Mouse (Mus musculus): ENCODE data around the gene Fam83d. TPM values are rescaled to one million over a fixed set of nuclear protein-coding genes. Genes with fewer than 3 reads are reported as not detected.

Gene Fam83d
- polyA plus RNA-seq, 1 experiment from 2014 or later: 53.3 TPM

DNA sequence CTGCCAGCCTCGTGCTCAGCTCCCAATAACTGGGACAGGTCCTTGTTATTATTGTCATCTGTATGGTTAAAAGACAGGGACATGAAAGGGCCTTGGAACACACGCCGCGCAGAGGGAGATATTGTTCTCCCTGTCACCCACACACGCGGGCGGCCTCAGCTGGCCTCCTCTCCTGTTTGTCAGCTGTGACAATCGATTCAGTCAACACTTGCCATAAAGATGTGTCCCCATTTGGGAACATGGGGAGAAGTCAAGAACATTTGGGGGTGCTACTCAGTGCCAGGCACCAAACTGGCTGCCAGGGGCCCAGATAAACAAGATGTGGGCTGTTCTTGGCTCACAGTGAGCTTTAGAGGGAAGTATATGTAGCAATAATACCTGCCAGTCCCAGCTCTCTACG lies 18.5 kb upstream of the Fam83d start:
- Histone ChIP-seq H3K27me3 (no peaks in the 10 kb centered on the region), H3K36me3 (no peaks in the 10 kb centered on the region), H3K9ac (no peak overlapping the region), H3K4me1 (replicated peaks) (peaks cover 8% of the 10 kb centered on the region), H3K9me3 (replicated peaks) (no peaks in the 10 kb centered on the region), H3K4me2 (no peak overlapping the region), H3K4me3 (no peak overlapping the region), H3K27ac (no peak overlapping the region)
- 85% methylated on average over 9 of the region's 9 CpGs for WGBS
- no peak for ATAC-seq (replicated peaks; ENCODE audit: insufficient number of reproducible peaks, insufficient read depth, low FRiP score, low read depth)

DNA sequence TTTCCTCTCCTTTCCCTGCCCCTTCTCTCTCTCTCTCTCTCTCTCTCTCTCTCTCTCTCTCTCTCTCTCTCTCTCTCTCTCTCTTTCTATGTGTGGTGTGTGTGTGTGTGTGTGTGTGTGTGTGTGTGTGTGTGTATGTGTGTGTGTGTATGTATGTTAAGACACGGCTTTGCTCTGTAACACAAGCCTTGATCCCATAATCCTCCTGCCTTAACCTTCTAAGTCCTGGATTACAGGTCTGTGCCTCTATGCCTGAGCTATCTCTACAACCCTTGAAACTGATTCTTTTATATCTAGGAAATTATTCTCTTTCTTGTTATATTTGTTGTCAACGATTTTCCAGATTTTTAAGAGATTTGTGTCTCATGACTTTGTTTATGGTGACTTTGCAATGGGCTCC lies 7.7 kb upstream of the Fam83d start:
- no peaks in the 10 kb centered on the region for H3K27me3 ChIP-seq
- no peak overlapping the region for H3K27ac ChIP-seq
- ATAC-seq (replicated peaks; ENCODE audit: insufficient number of reproducible peaks, insufficient read depth, low FRiP score, low read depth): no peak
- no peaks in the 10 kb centered on the region for H3K4me1 ChIP-seq (replicated peaks)
- H3K9ac ChIP-seq: no peak overlapping the region
- WGBS: 55% methylated on average over 2 of the region's 2 CpGs
- no peaks in the 10 kb centered on the region for H3K36me3 ChIP-seq
- no peak overlapping the region for H3K4me2 ChIP-seq
- no peak overlapping the region for H3K4me3 ChIP-seq
- H3K9me3 ChIP-seq (replicated peaks): no peaks in the 10 kb centered on the region

DNA sequence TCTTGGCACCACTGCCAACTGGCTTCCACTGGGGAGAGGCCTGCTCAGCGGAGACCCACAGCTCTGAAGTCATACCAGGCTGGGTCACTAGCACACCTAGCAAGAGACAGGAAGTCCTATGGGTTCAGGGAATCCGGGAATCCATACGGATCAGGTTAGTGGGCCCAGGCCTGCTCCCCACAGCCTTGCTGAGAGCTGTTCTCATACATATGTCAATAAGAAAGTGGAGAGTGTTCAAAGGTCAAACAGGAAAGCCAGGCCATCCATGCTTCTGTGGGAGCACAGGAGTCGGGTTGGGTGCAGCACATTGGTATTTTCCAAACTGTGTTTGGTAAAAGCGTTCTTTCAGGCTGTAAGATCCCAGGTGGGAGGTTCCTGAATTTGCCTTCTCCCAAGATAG lies 5.6 kb upstream of the Fam83d start:
- 80% methylated on average over 5 of the region's 5 CpGs for WGBS
- no peak for ATAC-seq (replicated peaks; ENCODE audit: insufficient number of reproducible peaks, insufficient read depth, low FRiP score, low read depth)
- Histone ChIP-seq H3K4me1 (replicated peaks) (peaks cover 2% of the 10 kb centered on the region), H3K36me3 (no peaks in the 10 kb centered on the region), H3K9me3 (replicated peaks) (no peaks in the 10 kb centered on the region), H3K4me2 (no peak overlapping the region), H3K9ac (no peak overlapping the region), H3K27ac (no peak overlapping the region), H3K27me3 (no peaks in the 10 kb centered on the region), H3K4me3 (no peak overlapping the region)

GRCm38 (mm10) chr2:158768350-158768749 lies 457 bp downstream of the Fam83d start:
- Histone ChIP-seq H3K4me1 (replicated peaks) (peaks cover 49% of the 10 kb centered on the region), H3K36me3 (no peaks in the 10 kb centered on the region), H3K9ac (peak overlapping the region; percentile 74), H3K27ac (peak overlapping the region; percentile 85), H3K9me3 (replicated peaks) (no peaks in the 10 kb centered on the region), H3K4me3 (peak overlapping the region; percentile 85), H3K4me2 (peak overlapping the region; percentile 98), H3K27me3 (no peaks in the 10 kb centered on the region)
- peak; percentile 29; the same call in 1 of the 2 replicates for ATAC-seq (replicated peaks; ENCODE audit: insufficient number of reproducible peaks, insufficient read depth, low FRiP score, low read depth)
- under 1% methylated on average over 37 of the region's 37 CpGs for WGBS

GRCm38 (mm10) chr2:158768771-158769170 lies 878 bp downstream of the Fam83d start:
- Histone ChIP-seq H3K27ac (peak overlapping the region; percentile 85), H3K9ac (peak overlapping the region; percentile 74), H3K9me3 (replicated peaks) (no peaks in the 10 kb centered on the region), H3K36me3 (no peaks in the 10 kb centered on the region), H3K4me3 (peak overlapping the region; percentile 85), H3K4me2 (peak overlapping the region; percentile 98), H3K4me1 (replicated peaks) (peaks cover 49% of the 10 kb centered on the region), H3K27me3 (no peaks in the 10 kb centered on the region)
- 2% methylated on average over 5 of the region's 5 CpGs for WGBS
- no peak for ATAC-seq (replicated peaks; ENCODE audit: insufficient number of reproducible peaks, insufficient read depth, low FRiP score, low read depth)

DNA sequence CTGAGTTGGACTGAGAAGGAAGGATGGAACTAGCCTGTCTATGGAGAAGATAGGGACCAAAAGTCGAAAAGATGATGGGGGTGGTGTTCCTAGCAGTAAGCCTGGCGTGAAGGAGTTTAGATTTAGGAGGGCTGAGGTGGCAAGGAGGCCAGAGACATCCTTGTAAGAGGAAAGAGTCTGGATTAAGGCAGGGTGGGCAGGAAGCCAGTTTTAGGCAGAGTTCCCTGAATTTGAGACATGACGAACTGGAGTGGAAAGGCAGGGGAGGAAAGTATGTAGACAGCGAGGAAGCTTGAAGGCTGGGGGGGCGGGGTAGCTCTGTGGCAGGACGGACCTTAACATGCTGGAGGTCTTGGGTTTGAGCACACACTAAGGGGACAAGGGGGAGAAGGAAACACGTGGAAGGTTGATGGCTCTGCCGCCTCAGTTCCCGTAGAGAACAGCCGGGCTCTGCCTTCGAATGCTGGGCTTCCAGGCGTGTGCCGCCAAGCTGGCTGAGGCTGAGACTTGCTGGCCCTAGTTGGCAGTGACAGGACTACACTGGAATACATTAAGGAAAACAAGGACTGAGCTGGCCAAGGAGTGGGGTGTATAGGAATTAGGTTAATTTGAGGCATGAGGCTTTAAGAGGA lies 2.3 kb downstream of the Fam83d start:
- 23% methylated on average over 13 of the region's 13 CpGs for WGBS

DNA sequence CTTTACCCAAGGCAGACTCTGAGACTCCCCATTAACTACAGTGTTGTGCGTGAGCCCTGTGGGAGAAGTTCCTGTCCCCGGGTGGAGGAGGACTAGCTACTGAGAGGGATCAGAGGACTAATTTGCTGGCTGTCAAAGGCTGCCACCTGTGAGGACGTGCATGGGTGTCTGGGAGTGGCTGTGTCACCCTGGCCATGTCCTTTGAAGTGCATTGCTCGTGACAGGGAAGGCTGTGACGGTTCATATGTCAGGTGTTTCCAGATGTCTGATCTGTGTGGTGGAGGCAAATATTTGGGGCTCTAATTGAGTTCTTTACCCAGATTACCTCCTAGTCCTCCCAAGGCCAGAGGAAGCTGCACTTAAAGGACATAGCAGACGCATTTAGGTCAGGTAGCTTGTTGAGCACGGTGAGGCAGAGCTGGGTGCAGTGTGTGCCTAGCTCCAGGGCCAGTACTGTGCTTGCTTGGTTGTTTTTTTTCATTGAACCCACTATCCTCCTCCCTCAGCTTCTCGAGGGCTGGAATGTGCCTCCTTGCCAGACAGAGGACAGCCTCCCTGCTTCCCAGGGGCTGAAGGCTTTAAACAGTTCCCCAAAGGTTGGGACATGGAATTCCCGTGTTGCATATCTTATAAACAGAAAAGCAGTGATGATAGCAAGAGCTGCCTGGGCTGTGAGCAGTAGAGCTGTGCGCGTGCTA lies 3.3 kb downstream of the Fam83d start:
- Histone ChIP-seq H3K4me2 (peak overlapping the region; percentile 98), H3K4me3 (peak overlapping the region; percentile 85), H3K36me3 (no peaks in the 10 kb centered on the region), H3K27ac (no peak overlapping the region), H3K9me3 (replicated peaks) (no peaks in the 10 kb centered on the region), H3K27me3 (no peaks in the 10 kb centered on the region), H3K9ac (0 out of 2 replicates have a peak overlapping the region, but pooled peaks have one; percentile 9), H3K4me1 (replicated peaks) (peaks cover 67% of the 10 kb centered on the region)
- ATAC-seq (replicated peaks; ENCODE audit: insufficient number of reproducible peaks, insufficient read depth, low FRiP score, low read depth): no peak
- WGBS: 37% methylated on average over 11 of the region's 11 CpGs

More for the DNA sequence above, 2.3 kb downstream of the Fam83d start:
- no peak for ATAC-seq (replicated peaks; ENCODE audit: insufficient number of reproducible peaks, insufficient read depth, low FRiP score, low read depth)
- peak overlapping the region; percentile 85 for H3K4me3 ChIP-seq
- H3K4me1 ChIP-seq (replicated peaks): peaks cover 57% of the 10 kb centered on the region
- no peaks in the 10 kb centered on the region for H3K27me3 ChIP-seq
- no peaks in the 10 kb centered on the region for H3K9me3 ChIP-seq (replicated peaks)
- peak overlapping the region; percentile 45; the same call in 1 of the 2 replicates for H3K27ac ChIP-seq
- H3K36me3 ChIP-seq: no peaks in the 10 kb centered on the region
- H3K9ac ChIP-seq: peak overlapping the region; percentile 74; the same call in 1 of the 2 replicates
- H3K4me2 ChIP-seq: peak overlapping the region; percentile 98

GRCm38 (mm10) chr2:158772808-158773207 lies 4.9 kb downstream of the Fam83d start:
- no peak for ATAC-seq (replicated peaks; ENCODE audit: insufficient number of reproducible peaks, insufficient read depth, low FRiP score, low read depth)
- H3K4me1 ChIP-seq (replicated peaks): peaks cover 78% of the 10 kb centered on the region
- no peaks in the 10 kb centered on the region for H3K27me3 ChIP-seq
- H3K36me3 ChIP-seq: no peaks in the 10 kb centered on the region
- H3K9me3 ChIP-seq (replicated peaks): no peaks in the 10 kb centered on the region
- no peak overlapping the region for H3K27ac ChIP-seq
- H3K9ac ChIP-seq: no peak overlapping the region
- H3K4me2 ChIP-seq: no peak overlapping the region
- no peak overlapping the region for H3K4me3 ChIP-seq
- WGBS: 62% methylated on average over 13 of the region's 13 CpGs

- Histone ChIP-seq H3K4me3 (no peak overlapping the region), H3K4me1 (replicated peaks) (peaks cover 75% of the 10 kb centered on the region), H3K4me2 (peak overlapping the region; percentile 25; the same call in 1 of the 2 replicates), H3K36me3 (0 out of 2 replicates have a peak, but pooled peaks cover 2% of the 10 kb centered on the region), H3K9me3 (replicated peaks) (no peaks in the 10 kb centered on the region), H3K27me3 (no peaks in the 10 kb centered on the region), H3K9ac (no peak overlapping the region), H3K27ac (peak overlapping the region; percentile 21)
- no peak for ATAC-seq (replicated peaks; ENCODE audit: insufficient number of reproducible peaks, insufficient read depth, low FRiP score, low read depth)
- WGBS: 32% methylated on average over 8 of the region's 8 CpGs
Observed at GRCm38 (mm10) chr2:158774886-158775285, 7.0 kb downstream of the Fam83d start.

DNA sequence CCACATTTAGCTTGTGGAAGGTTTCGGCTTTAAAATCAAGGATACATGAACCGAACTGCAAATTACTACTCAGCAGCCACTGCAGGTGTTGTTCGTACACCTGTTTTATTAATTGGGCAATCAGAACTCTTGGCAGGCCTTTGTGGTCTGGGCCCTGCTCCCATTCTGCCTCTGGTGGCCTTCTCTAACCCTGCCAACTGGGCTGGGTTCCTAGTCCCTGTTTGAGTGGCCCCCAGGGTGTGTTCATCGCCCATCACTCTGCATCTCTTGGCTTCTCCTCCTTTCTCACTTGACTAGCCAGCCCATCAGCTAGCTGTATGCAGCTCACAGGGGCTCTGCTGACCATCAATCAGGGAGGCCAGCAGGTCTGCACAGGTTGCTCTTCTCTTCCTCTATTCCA lies 8.8 kb downstream of the Fam83d start:
- 80% methylated on average over 4 of the region's 4 CpGs for WGBS
- no peaks in the 10 kb centered on the region for H3K9me3 ChIP-seq (replicated peaks)
- H3K4me2 ChIP-seq: no peak overlapping the region
- no peak overlapping the region for H3K27ac ChIP-seq
- no peaks in the 10 kb centered on the region for H3K27me3 ChIP-seq
- no peak for ATAC-seq (replicated peaks; ENCODE audit: insufficient number of reproducible peaks, insufficient read depth, low FRiP score, low read depth)
- H3K4me1 ChIP-seq (replicated peaks): peaks cover 57% of the 10 kb centered on the region
- no peak overlapping the region for H3K9ac ChIP-seq
- peaks cover 19% of the 10 kb centered on the region for H3K36me3 ChIP-seq
- no peak overlapping the region for H3K4me3 ChIP-seq

- H3K4me3 ChIP-seq: no peak overlapping the region
- H3K36me3 ChIP-seq: peaks cover 21% of the 10 kb centered on the region
- H3K4me2 ChIP-seq: no peak overlapping the region
- ATAC-seq (replicated peaks; ENCODE audit: insufficient number of reproducible peaks, insufficient read depth, low FRiP score, low read depth): no peak
- H3K9me3 ChIP-seq (replicated peaks): no peaks in the 10 kb centered on the region
- peak overlapping the region; percentile 14; the same call in 1 of the 2 replicates for H3K27ac ChIP-seq
- peaks cover 49% of the 10 kb centered on the region for H3K4me1 ChIP-seq (replicated peaks)
- 23% methylated on average over 6 of the region's 6 CpGs for WGBS
- no peak overlapping the region; the same call in 1 of the 2 replicates for H3K9ac ChIP-seq
- no peaks in the 10 kb centered on the region for H3K27me3 ChIP-seq
Observed at GRCm38 (mm10) chr2:158777490-158777889, 9.6 kb downstream of the Fam83d start.
